Mouse (Mus musculus): ENCODE results near the gene Mex3a. TPM values are rescaled to one million over a fixed set of nuclear protein-coding genes. Genes with fewer than 3 reads are reported as not detected.

The Mex3a gene
- total and polyA plus RNA-seq, 3 experiments, result 1.1 to 4.9 (median 2.5) TPM

GRCm38 (mm10) chr3:88566536-88567061, 34.4 kb downstream of the Mex3a start:
- TF ChIP-seq HCFC1 (IDR thresholded peaks at IDR 0.05; ENCODE audit: low read depth, low read length) (no peak), IRF4 (IDR thresholded peaks at IDR 0.05; ENCODE audit: low read depth, low read length) (no peak), MXI1 (IDR thresholded peaks at IDR 0.05; ENCODE audit: low read depth, low read length) (no peak), BHLHE40 (IDR thresholded peaks at IDR 0.05; ENCODE audit: low read depth, low read length) (no peak), EP300 (IDR thresholded peaks at IDR 0.05; ENCODE audit: low read length) (no peak), ZC3H11A (IDR thresholded peaks at IDR 0.05; ENCODE audit: low read depth, low read length) (no peak), JUN (IDR thresholded peaks at IDR 0.05; ENCODE audit: insufficient read depth, low read depth, low read length) (no peak), POLR2A (IDR thresholded peaks at IDR 0.05; ENCODE audit: low read depth, low read length) (no peak), KAT2A (IDR thresholded peaks at IDR 0.05; ENCODE audit: insufficient replicate concordance, low read length) (no peak)
- dilution Hi-C loops (cut with MboI; ENCODE audit: extremely low pct_ligation_motif_present, extremely low pct_unique_long_range_greater_than_20kb, low sequenced_read_pairs), result no loop called here
- no peak overlapping the region for H3K4me3 ChIP-seq (replicated peaks in 1 of 3; ENCODE audit: low read depth in 2 of 3, low read length in 2 of 3, poor library complexity in 1 of 3)
- H3K27me3 ChIP-seq (replicated peaks), result no peaks in the 10 kb centered on the region
- in situ Hi-C loops (cut with MboI; ENCODE audit: low pct_ligation_motif_present, low pct_unique_long_range_greater_than_20kb, low sequenced_read_pairs), result no loop called here
- H3K4me2 ChIP-seq (ENCODE audit: insufficient read depth, low read depth, poor library complexity, severe bottlenecking), result no peak overlapping the region
- DNase-seq (ENCODE audit: extremely low read depth), result no peak
- H3K9me3 ChIP-seq (replicated peaks; ENCODE audit: low read length), result no peaks in the 10 kb centered on the region
- H3K27ac ChIP-seq (ENCODE audit: insufficient read depth, low read depth), result no peak overlapping the region
- peaks cover 0 to 3% of the 10 kb centered on the region in 2 experiments; a peak in 1 of 4 replicates for H3K4me1 ChIP-seq (ENCODE audit: control insufficient read depth in 1 of 2, insufficient read depth in 2 of 2)
- no peaks in the 10 kb centered on the region for H3K79me2 ChIP-seq (replicated peaks; ENCODE audit: control insufficient read depth, extremely low read depth, insufficient read depth, poor library complexity, severe bottlenecking)
- peaks cover 68 to 89% of the 10 kb centered on the region in 2 experiments for H3K36me3 ChIP-seq (replicated peaks in 1 of 2; ENCODE audit: control insufficient read depth in 1 of 2, insufficient read depth in 1 of 2, low read length in 1 of 2)
- H3K9ac ChIP-seq (ENCODE audit: insufficient read depth, low read depth), result no peak overlapping the region

- no peak for DNase-seq (ENCODE audit: extremely low read depth)
- no peak overlapping the region for H3K4me3 ChIP-seq (replicated peaks in 1 of 3; ENCODE audit: low read depth in 2 of 3, low read length in 2 of 3, poor library complexity in 1 of 3)
- H3K9ac ChIP-seq (ENCODE audit: insufficient read depth, low read depth), result no peak overlapping the region
- no peaks in the 10 kb centered on the region for H3K27me3 ChIP-seq (replicated peaks)
- H3K4me2 ChIP-seq (ENCODE audit: insufficient read depth, low read depth, poor library complexity, severe bottlenecking), result no peak overlapping the region
- dilution Hi-C loops (cut with MboI; ENCODE audit: extremely low pct_ligation_motif_present, extremely low pct_unique_long_range_greater_than_20kb, low sequenced_read_pairs), result no loop called here
- H3K4me1 ChIP-seq (ENCODE audit: control insufficient read depth in 1 of 2, insufficient read depth in 2 of 2), result no peaks in the 10 kb centered on the region
- H3K36me3 ChIP-seq (replicated peaks in 1 of 2; ENCODE audit: control insufficient read depth in 1 of 2, insufficient read depth in 1 of 2, low read length in 1 of 2), result peaks cover 58 to 76% of the 10 kb centered on the region in 2 experiments
- no peak overlapping the region for H3K27ac ChIP-seq (ENCODE audit: insufficient read depth, low read depth)
- no peaks in the 10 kb centered on the region for H3K79me2 ChIP-seq (replicated peaks; ENCODE audit: control insufficient read depth, extremely low read depth, insufficient read depth, poor library complexity, severe bottlenecking)
- in situ Hi-C loops (cut with MboI; ENCODE audit: low pct_ligation_motif_present, low pct_unique_long_range_greater_than_20kb, low sequenced_read_pairs), result no loop called here
- no peak for TF ChIP-seq SMC3 (IDR thresholded peaks at IDR 0.05; ENCODE audit: low read depth, low read length)
- TF ChIP-seq RCOR1 (conservative IDR thresholded peaks at IDR 0.05; ENCODE audit: low read depth, low read length), result no peak
- TF ChIP-seq POLR2AphosphoS2 (IDR thresholded peaks at IDR 0.05; ENCODE audit: low read depth, low read length), result no peak
- TF ChIP-seq ZKSCAN1 (IDR thresholded peaks at IDR 0.05; ENCODE audit: borderline replicate concordance, low read depth, low read length), result no peak
- TF ChIP-seq JUND (conservative IDR thresholded peaks at IDR 0.05; ENCODE audit: low read depth, low read length), result no peak
- no peak for TF ChIP-seq ETS1 (conservative IDR thresholded peaks at IDR 0.05; ENCODE audit: low read depth, low read length)
- no peak for TF ChIP-seq ZC3H11A (IDR thresholded peaks at IDR 0.05; ENCODE audit: low read depth, low read length)
- no peak for TF ChIP-seq USF1 (IDR thresholded peaks at IDR 0.05; ENCODE audit: low read depth, low read length)
- TF ChIP-seq NRF1 (IDR thresholded peaks at IDR 0.05; ENCODE audit: low read depth, low read length), result no peak
- TF ChIP-seq ELF1 (IDR thresholded peaks at IDR 0.05; ENCODE audit: low read depth, low read length), result no peak
- no peak for TF ChIP-seq IRF4 (IDR thresholded peaks at IDR 0.05; ENCODE audit: low read depth, low read length)
- TF ChIP-seq CTCF (conservative IDR thresholded peaks at IDR 0.05 in 1 of 2, IDR thresholded peaks at IDR 0.05 in 1 of 2; ENCODE audit: low read depth in 2 of 2, low read length in 2 of 2), result no peak
- no peak for TF ChIP-seq RAD21 (IDR thresholded peaks at IDR 0.05; ENCODE audit: low read depth, low read length)
- no peak for TF ChIP-seq MAZ (IDR thresholded peaks at IDR 0.05; ENCODE audit: low read depth, low read length)
- TF ChIP-seq CHD1 (IDR thresholded peaks at IDR 0.05; ENCODE audit: low read depth, low read length), result no peak
- TF ChIP-seq BHLHE40 (IDR thresholded peaks at IDR 0.05; ENCODE audit: low read depth, low read length), result no peak
- no peak for TF ChIP-seq TCF12 (IDR thresholded peaks at IDR 0.05; ENCODE audit: low read depth, low read length)
- TF ChIP-seq HCFC1 (IDR thresholded peaks at IDR 0.05; ENCODE audit: low read depth, low read length), result no peak
- TF ChIP-seq MAX (IDR thresholded peaks at IDR 0.05; ENCODE audit: low read length), result no peak
- no peak for TF ChIP-seq ZNF384 (IDR thresholded peaks at IDR 0.05; ENCODE audit: low read depth, low read length)
- H3K9me3 ChIP-seq (replicated peaks; ENCODE audit: low read length), result no peaks in the 10 kb centered on the region
These were observed 35.7 kb downstream of the Mex3a start for GRCm38 (mm10) chr3:88567892-88568291.

Data from CH12.LX (cell line).